Mouse (Mus musculus) induced T-regulatory cell, adult 2 months (primary cell): ENCODE data around the gene Olfr1173.

ENCODE experiments used
- DNase-seq: peaks from one replicate; pipeline ENCODE4 v3.0.0-alpha.2; 2012; ENCODE audit warnings: low read depth

Olfr1173 gene

GRCm38 (mm10) chr2:88279775-88280174, at the start of gene Olfr1173:
TSS of gene Olfr1173 (minus strand) at chr2:88279875.
- DNase-seq: no peak

- DNase-seq: no peak
These were observed 47.4 kb upstream of the Olfr1173 start, which contains the start of gene Olfr1175-ps for GRCm38 (mm10) chr2:88327115-88327514. TSS of gene Olfr1175-ps (minus strand) at chr2:88327215.

- no peak for DNase-seq
These were observed 35.4 kb upstream of the Olfr1173 start, which contains the start of gene Olfr1174-ps for GRCm38 (mm10) chr2:88315035-88315434. TSS of gene Olfr1174-ps (minus strand) at chr2:88315135.

- no peak for DNase-seq
These were observed 51.4 kb downstream of the Olfr1173 start, which contains the start of gene Olfr1170 for GRCm38 (mm10) chr2:88228234-88228633. TSS of gene Olfr1170 (minus strand) at chr2:88228334.
